Mouse (Mus musculus) gastrocnemius, adult 8-10 months (tissue): Measurements from ENCODE around the gene Ceacam18. TPM values are rescaled to one million over a fixed set of nuclear protein-coding genes. Genes with fewer than 3 reads are reported as not detected.

ENCODE experiments used
- DNase-seq, 2 experiments: peaks; one replicate each; pipeline ENCODE4 v3.0.0; 2022; ENCODE audit warnings: low spot score in 2 of 2
- total RNA-seq, 4 experiments: library from RNA; stranded (reverse); gene quantifications; 2 replicates each; pipeline ENCODE4 v1.2.4; 2022

Gene Ceacam18
- not detected for total RNA-seq

DNA sequence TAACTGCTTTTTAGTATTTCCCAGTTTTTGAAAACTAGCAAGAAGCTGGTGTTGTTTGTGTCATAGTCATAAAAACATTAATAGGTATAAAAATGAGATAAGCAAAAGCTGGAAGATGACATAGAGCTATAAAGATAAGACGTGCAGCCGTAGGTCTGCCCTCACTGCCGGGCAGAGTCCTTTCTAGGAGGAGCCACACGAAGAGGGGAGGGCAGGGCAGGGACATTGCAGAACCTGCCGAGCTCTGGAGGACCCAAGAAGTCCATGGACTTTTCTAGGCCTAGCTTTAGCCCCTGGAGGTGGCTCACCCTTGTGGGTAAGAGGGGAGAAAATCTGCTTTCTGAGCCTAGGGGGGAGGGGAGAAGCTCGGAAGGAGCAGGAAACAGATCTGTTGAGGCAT is at the start of gene Ceacam18:
TSS of gene Ceacam18 (plus strand) at position 208 of the 400 bp plus-strand sequence.
- DNase-seq: no peak

DNA sequence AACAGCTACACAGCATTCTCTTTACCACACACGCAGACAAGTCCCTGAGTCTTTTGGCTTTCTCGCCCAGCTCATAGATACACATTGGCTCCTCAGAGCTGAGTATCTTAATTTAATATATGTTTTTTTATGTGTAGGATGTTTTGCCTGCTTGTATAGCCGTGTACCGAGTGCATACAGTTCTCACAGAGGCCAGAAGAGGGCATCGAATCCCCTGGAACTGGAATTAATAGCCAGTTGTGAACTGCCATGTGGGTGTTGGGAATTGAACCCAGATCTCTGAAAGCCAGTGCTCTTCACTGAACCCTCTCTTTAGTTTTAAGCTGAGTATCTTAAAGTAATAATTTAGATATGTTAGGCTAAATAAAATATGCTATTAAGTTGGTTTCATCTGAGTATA is 49.7 kb upstream of the Ceacam18 start:
- no peak for DNase-seq

DNA sequence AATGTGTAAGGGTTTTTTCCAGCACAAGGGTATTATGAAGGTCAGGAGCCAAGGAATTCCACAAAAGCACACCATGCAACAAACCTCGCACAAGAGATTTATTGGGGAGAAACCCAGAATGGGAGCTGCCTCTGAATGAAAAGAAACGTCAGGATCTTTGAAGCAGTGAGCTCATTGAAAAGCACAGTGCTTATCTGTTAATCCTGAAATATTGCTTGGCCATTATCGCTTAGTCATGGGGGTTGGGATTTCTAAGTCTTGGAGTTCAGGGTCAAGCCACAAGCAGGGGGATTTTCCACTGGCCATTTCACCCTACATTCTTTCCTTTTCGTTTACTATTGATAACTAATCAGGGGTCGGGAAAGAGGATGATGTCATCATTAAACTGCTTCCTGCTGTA is 32.6 kb upstream of the Ceacam18 start:
- no peak for DNase-seq

DNA sequence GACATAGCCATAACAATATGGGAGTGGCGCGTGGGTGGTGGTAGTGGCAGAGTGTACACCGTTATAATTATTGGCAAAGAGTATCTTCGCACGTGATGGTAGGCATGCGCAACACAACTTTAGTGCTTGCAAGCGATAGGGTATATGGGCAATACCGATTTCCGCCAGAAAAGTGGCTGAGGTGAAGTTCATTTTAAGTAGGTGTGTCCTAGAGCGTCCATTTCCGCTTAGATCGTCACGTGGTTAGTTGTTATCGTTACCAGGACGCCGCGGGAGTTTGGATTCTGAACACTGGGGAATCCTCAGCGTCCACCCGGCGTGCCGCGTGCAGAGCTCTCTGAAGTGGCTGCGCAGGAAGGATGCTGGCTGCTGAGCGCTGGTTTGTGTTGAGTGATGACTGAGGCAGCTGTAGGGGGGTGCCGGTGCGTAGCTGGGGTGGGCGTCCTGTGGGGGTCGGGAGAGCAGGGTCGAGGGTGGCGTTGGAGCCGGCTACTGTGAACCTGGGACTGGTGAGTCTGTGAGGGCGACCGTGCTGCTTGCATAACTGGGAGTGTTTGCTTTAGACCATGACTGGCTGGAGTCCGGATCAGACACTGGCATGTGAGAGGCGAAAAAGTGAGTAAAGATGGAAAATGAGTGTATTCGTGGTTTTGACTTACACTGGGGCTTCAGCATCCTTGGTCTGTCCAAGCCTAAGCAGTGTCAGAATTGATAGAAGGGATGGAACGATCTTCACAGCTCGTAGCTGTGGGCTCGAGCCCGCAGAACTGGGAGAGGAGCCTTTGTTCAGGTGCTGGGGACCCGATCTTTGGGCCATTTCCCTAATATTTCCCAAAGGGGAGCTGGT is 27.4 kb upstream of the Ceacam18 start, which contains the start of gene Zfp819:
TSS of gene Zfp819 (plus strand) at position 274 of the 847 bp plus-strand sequence.
- DNase-seq: no peak

DNA sequence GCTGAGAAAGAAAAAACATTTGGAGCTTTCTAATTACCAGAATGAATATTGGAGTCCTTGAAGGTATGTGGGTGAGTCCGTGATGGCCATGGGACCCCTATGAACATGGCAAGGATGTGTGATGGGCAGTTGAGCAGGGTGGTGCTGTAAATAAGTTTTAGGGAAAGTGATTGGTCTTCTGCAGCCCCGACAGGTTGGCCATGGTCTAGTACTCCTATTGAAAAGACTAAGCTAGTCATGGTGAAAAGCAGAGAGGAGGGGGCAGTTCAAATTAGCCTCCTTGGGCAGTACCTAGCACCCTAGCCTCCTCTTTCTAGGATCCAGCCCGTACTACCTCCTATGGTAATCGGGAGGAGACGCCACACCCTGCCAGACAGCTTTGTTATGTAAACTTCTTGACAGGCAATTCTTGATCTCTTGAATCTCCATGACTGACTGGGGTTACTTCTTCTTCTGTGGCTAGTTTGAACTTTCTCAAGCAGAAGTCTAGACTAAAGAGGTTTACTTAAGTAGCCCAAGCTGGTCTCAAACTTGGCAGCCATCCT is 26.7 kb upstream of the Ceacam18 start:
- no peak for DNase-seq

DNA sequence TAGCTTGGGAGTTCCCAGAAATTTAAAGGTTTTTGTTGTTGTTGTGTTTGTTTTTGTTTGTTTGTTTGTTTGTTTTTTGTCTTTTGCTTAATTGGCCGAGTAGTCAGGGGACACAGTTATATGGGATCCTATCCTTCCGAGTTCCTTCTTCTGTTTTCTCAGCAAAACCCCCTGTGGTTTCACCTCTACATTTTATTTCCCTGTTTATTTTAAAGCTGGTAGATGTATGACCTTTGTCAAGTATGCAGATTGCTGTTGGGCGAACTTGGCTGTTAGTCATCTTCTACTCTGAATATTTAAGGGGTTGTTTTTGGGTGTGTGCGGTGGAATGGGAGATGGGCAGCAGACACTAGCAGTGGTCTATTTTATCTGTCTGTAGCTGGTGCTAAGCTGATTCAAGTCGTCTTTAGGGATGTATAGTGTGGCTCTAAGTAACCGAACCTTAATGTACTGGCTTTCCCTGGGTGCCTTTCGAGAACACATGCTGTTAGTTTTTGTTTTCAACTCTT is 26.1 kb upstream of the Ceacam18 start:
- no peak for DNase-seq

DNA sequence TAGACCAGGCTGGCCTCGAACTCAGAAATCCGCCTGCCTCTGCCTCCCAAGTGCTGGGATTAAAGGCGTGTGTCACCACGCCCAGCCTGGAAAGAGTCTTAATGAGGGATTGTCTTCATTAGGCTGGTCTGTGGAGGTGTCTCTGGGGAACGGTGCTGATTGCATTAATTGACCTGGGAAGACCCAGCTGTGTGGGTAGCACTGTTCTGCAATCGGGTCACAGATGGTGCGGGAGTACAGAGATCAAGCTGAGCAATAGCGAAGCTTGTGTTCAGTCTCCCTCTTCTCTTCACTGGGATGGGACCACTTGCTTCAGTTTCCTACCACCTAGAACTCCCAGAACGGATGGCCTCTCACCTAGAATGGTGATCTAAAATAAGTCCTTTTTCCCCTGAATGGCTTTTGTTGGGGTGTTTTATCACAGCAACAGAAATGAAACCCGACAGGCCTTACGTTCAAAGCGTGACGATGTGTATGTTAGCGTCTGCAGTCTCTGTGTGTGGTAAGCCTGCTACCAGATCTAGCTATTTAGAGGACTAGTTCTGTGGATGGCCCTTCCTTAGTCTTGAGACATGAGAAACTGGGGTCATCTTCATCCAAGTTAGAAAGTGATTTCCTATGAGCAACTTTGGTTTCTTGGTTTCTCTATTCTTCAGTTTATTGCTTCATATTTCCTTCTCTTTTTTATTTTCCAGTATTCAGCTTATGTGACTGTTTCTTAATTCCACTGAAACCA is 20.5 kb upstream of the Ceacam18 start:
- no peak for DNase-seq

DNA sequence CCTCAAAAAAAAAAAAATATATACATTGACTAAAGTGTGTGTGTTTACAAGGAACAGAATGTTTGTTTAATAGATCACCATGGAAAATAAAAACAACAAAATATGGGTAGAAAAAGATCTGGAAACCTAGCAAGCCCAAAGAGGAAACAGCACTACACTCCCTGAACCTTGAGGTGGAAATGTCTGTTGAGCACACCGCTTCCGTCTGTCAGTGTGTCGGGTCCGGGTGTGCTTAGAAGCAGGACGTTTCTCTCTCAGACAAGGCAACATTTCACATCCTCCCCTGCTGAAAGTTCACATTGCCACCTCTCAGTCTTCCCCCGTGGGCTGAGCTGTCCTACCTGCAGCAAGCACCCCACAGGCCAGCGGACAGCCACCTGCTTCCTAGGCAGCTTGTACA is 11.6 kb upstream of the Ceacam18 start:
- DNase-seq: no peak

DNA sequence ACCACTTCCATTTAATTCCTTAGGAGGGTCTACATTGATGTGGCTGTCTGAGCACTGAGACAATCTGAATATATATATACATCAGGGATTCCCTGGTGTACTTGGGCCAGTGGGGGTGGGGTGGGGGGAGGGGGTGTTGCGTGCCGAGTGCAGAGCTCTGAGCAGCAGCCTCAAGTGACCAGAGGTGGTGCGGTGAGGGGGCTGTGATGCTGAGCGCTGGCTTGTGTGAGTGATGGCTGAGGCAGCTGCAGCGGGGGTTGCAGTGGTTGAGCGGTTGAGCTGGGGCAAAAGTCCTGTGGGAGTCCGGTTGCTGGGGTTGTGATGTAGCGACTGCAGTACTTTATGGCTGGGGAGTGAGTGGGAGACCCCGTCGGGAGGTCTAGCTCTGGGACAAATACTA is 10.7 kb upstream of the Ceacam18 start:
- no peak for DNase-seq

DNA sequence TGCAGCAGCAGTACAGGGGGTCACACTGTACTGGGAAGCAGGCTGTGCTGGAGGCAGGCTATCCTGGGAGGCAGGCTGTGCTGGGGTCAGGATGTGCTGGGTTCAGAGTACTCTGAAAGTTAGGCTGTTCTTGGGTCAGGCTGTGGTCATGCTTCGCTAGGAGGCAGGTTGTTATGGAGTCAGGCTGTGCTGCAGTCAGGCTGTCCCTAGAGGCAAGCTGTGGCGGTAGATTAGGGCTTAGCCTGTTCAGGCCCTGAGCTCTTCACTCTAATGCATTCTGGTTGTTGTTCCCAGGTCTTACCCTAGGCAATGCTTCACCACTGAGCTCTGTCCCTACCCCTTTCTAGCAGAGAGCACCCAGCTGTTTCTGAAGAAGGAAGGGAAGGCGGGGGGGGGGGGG is 9.4 kb upstream of the Ceacam18 start:
- DNase-seq: no peak

DNA sequence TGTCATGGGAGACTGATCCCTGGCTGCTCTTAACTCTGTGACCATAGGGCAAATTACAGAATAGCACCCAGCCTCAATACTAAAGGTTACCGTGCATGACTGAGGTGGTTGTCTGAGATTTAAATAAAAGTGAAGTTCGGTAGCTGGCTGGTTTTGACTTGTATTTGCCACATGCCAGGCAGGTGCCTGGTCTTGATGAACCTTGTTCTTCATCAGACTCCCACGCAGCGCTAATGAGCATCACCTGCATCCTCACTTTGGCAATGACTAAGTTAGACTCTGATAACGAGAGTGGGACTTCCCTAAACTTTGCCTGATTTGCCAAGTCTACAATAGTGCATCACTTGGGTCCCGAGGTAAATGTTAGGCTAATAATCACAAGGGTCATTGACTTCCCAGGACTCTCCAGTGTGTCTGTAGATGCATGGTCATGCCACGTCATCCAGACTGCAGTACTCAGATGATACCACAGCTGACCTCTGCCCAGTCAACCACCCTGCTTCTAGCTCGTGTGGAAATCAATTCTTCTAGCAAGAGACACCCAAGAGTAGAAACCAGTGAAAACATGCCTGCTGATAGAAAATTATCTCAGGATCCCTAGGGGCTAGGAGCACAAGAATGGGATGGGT is 8.6 kb upstream of the Ceacam18 start:
- no peak for DNase-seq

DNA sequence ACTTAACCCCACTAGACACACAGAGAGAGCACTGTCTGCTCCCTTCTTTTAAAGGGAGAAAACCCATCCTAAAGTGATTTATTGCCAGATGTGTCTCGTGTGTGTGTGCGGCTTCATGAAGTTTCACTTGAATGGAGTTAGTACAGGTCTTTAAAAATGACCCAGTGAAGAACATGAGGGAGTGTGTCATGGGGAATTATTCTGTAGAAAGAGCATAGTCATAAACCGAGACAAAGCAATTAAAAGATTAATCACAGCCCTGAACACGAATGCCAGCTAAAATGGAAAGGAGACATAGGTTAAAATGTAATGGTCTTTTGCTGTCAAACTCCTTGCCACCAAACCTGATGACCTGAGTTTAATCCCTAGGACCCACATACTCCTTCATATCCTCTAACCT is 567 bp upstream of the Ceacam18 start:
- DNase-seq: no peak

DNA sequence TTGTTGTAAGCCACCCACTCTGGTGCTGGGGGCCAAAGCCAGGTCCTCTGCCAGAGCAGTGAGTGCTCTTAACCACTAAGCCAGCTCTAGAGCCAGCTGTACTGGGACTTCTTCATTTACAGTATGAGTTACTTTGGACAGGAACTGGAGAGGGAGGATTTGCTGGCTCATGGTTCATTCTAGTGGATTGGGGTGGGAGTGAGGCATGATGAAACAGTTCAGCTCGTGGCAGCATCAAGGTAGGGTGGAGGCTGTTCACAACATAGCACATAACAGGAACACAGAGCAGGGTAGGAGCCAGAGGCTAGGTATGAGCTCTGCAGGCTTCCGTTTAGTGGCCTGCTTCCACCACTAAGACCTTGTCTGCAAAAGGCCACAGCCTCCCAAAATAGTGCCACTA is 1.7 kb downstream of the Ceacam18 start:
- no peak for DNase-seq

DNA sequence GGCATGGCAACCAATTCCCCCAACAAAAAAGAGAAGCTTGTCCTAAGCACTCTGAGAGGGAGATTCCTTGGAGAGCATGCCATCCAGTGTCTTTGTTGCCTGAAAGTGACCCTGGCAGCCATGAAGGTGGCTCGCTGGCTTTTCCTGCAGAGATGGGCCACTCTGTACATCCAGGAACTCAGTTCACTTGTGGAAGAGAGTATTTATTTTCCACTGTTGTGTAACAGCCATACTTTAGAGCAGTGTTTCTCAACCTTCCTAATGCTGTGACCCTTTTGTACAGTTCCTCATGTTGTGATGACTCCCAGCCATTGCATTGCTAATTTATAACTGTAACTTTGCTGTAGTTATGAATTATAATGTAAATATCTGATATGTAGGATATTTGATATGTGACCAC is 2.6 kb downstream of the Ceacam18 start:
- DNase-seq: no peak

DNA sequence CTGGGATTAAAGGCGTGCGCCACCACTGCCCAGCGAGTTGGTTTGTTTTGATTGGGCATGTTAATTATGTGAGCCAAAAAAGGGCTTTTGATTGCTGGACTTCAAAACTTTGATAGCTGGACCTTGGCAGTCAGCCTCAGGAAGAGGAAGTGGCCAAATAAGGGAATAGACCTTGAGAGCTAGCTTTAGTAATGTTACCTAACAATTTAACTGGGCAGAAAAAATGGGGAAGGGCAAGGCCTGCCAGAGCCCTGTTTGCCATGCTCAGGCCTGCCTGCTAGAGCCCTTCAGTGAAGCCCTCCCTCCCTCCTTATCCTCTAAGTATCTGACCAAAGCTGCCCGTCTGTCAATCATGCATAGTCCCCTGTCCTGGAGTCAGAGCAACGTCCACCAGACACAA is 8.1 kb downstream of the Ceacam18 start:
- no peak for DNase-seq

DNA sequence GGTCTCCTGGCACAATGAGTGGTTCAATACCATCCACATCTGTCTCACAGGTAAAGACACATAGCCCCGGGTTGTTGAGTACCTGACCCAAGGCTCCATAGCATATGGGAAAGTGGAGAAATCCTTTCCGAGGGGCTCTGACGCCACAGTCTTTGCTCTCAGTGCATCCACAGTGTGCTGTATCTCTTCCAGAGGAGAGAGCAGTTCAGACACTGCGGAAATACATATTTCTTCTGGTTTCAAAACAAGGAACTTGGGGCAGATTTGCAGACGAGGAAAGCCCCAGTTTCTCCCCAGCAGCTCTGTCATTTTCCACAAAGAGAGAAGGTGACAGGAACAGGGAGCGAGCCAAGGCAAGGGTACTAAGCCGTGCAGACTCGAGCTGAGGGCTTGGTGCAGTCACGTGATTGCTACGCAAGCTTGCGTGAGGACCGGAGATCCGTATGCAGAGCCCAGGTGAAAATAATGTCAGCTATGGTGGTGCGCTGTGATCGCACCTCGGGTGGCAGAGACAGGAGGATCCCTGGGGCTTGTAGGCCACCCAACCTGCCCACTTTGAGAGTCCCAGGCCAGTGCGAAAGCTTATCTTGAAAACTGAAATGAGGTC is 8.6 kb downstream of the Ceacam18 start:
- no peak for DNase-seq

DNA sequence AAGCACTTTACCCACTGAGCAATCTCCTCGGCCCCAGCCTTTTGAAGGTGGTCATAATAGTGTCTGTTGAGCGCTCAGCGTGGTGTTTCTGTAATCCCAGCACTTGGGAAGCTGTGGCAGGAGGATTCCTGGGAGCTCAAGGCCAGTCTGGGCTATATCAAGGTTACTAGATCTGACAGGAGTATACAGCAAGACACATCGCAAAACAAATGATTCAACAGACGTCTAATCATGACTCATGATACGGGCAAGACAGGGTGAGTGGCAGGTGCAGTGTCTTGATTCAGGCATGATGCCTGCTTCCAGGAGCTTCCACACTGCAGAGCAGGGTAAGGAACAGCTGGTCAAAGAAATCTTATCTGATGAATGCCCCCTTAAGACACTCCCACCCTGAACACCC is 18.2 kb downstream of the Ceacam18 start:
- DNase-seq: no peak

DNA sequence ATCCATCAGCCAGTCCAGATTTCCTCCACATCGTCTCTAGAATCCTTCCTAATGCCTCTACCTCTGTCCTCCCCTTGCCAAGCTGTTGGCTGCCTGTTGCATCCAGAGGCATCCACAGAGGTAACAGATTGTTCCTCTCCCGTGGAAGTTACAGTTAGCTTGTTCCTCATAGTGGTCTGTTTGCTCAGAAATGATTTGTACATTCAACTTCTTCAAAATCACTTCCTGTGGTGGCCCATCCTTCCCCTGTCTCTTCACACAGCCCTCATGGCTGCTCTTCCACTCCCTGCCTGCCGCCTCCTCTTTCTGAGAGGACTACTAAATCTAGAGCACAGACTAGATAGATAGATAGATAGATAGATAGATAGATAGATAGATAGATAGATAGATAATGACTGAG is 20.0 kb downstream of the Ceacam18 start:
- no peak for DNase-seq

DNA sequence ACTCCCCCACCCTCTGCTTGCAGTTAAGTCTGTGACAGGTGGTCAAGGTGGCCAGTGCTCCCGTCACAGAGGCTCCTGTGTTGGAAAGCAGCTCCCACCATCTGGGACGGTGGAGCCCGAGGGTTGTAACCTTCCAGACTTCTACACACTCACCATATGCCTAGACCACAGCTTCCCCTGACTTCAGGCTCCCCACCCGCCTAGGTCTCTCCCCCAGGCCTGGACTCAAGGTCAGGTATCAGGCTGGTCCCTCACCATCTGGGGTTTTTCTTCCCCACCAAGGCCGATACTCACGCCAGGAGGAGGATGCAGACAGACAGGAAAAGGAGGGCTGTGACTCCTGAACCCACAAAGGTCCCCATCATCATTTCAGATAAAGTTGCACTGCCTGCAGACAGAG is 21.7 kb downstream of the Ceacam18 start:
- no peak for DNase-seq

DNA sequence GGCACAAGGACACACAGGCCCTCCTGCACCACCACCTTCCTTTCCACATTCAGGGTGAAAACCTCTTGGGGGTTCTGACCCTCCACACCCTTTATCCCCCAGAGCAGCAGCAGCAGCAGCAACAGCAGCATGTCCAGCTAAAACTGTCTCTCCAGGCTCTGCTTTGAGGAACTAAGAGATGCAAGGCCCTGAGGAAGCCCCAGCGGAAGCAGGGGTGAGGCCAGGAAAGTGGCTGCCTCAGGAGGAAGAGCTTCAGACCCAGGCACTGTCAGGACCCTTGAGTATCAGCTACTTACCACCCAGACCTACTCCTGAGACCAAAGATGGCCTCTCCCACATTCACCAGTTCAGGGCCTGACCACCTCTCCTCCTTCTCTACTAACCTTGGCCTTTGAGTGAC is 25.5 kb downstream of the Ceacam18 start, which contains the start of gene Siglece:
TSS of gene Siglece (minus strand) at position 160 of the 400 bp plus-strand sequence.
- no peak for DNase-seq

DNA sequence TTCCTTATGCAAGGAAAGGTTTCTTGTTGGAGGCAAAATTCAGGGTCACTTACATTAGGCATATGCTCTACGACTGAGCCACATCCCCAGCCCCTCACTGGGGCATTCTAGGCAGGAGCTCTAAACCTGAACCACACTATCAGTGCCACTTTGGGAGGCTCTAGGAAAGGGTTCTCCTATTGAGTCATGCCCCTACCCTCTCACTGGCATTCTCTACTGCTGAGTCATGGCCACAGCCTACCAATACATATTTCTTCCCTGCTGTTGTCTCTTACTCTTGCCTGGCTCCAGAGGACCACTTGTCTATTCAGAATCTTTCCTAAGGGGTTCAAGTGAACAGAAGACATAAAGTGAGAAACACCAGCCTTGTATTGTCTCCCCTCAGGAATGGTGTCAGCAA is 28.3 kb downstream of the Ceacam18 start:
- no peak for DNase-seq
